Mouse (Mus musculus): Measurements from ENCODE around the gene Rgcc. TPM values are rescaled to one million over a fixed set of nuclear protein-coding genes. Genes with fewer than 3 reads are reported as not detected.

Gene Rgcc
- polyA plus RNA-seq (2015; fragmentation: Nextera tagmentation; extraction: Ambion mirVana): 40.0 and 45.4 TPM in 2 replicates

GRCm38 (mm10) chr14:79301466-79301875 is at the start of gene Rgcc:
TSS of gene Rgcc (minus strand) at chr14:79301645.
- WGBS: 1% methylated on average over 31 of the region's 34 CpGs
- Histone ChIP-seq H3K4me3 (ENCODE audit: low read depth, low read length) (peak within 1 kb of the TSS; percentile 54), H3K9ac (ENCODE audit: low read length) (peak within 1 kb of the TSS; percentile 64), H3K4me2 (replicated peaks; ENCODE audit: low read depth) (peak within 1 kb of the TSS; percentile 93), H3K4me1 (replicated peaks; ENCODE audit: control insufficient read depth, insufficient read depth) (no peaks in the 10 kb centered on the region), H3K36me3 (ENCODE audit: control insufficient read depth, insufficient read depth, low read length) (no peaks in the 10 kb centered on the region), H3K9me3 (ENCODE audit: control insufficient read depth, low read length) (no peaks in the 10 kb centered on the region), H3K27me3 (ENCODE audit: control insufficient read depth, insufficient read depth, low read length) (no peaks in the 10 kb centered on the region), H3K27ac (replicated peaks) (no peak within 1 kb of the TSS)
- DNase-seq (ENCODE audit: low spot score) (peak; percentile 95), ATAC-seq (ENCODE audit: low FRiP score, low TSS enrichment) (peak; percentile 98)
- TF ChIP-seq CTCF (IDR thresholded peaks at IDR 0.05; ENCODE audit: low read depth): peak; percentile 90
- TF ChIP-seq EP300 (optimal IDR thresholded peaks at IDR 0.05): no peak

DNA sequence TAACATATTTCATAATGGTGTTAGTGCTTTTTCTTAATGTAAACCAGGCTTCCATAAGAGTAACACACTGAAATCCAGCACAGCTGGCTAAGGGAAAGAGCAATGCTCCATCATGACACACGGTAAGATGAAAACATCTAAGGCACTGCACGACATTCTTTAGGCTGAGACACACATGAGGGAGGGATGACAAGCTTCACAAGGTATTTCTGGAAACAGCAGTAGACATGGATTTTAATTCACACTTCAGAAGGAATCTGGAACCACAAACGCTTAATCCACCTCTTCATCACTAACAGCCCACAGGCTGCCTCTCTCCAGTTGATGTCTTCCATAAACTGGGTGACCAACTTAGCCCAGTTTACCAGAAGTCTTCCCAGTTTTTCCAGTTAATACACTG is 44.9 kb upstream of the Rgcc start:
- no peak overlapping the region for H3K9ac ChIP-seq (ENCODE audit: low read length)
- no peak overlapping the region for H3K27ac ChIP-seq (replicated peaks)
- no peaks in the 10 kb centered on the region for H3K27me3 ChIP-seq (ENCODE audit: control insufficient read depth, insufficient read depth, low read length)
- TF ChIP-seq EP300 (optimal IDR thresholded peaks at IDR 0.05) (no peak), CTCF (IDR thresholded peaks at IDR 0.05; ENCODE audit: low read depth) (no peak)
- H3K4me3 ChIP-seq (ENCODE audit: low read depth, low read length): no peak overlapping the region
- 66% methylated on average over 3 of the region's 3 CpGs for WGBS
- H3K4me2 ChIP-seq (replicated peaks; ENCODE audit: low read depth): no peak overlapping the region
- DNase-seq (ENCODE audit: low spot score) (no peak), ATAC-seq (ENCODE audit: low FRiP score, low TSS enrichment) (no peak)
- no peaks in the 10 kb centered on the region for H3K9me3 ChIP-seq (ENCODE audit: control insufficient read depth, low read length)
- H3K4me1 ChIP-seq (replicated peaks; ENCODE audit: control insufficient read depth, insufficient read depth): no peaks in the 10 kb centered on the region
- peaks cover 22% of the 10 kb centered on the region for H3K36me3 ChIP-seq (ENCODE audit: control insufficient read depth, insufficient read depth, low read length)

GRCm38 (mm10) chr14:79335613-79336012 is 34.2 kb upstream of the Rgcc start:
- no peak for DNase-seq (ENCODE audit: low spot score)
- no peak overlapping the region for H3K4me3 ChIP-seq (ENCODE audit: low read depth, low read length)
- no peaks in the 10 kb centered on the region for H3K9me3 ChIP-seq (ENCODE audit: control insufficient read depth, low read length)
- H3K9ac ChIP-seq (ENCODE audit: low read length): no peak overlapping the region
- no peak for ATAC-seq (ENCODE audit: low FRiP score, low TSS enrichment)
- H3K27me3 ChIP-seq (ENCODE audit: control insufficient read depth, insufficient read depth, low read length): no peaks in the 10 kb centered on the region
- TF ChIP-seq CTCF (IDR thresholded peaks at IDR 0.05; ENCODE audit: low read depth): no peak
- TF ChIP-seq EP300 (optimal IDR thresholded peaks at IDR 0.05): no peak
- peaks cover 13% of the 10 kb centered on the region for H3K36me3 ChIP-seq (ENCODE audit: control insufficient read depth, insufficient read depth, low read length)
- no peaks in the 10 kb centered on the region for H3K4me1 ChIP-seq (replicated peaks; ENCODE audit: control insufficient read depth, insufficient read depth)
- 91% methylated on average over 3 of the region's 3 CpGs for WGBS
- H3K27ac ChIP-seq (replicated peaks): no peak overlapping the region
- no peak overlapping the region for H3K4me2 ChIP-seq (replicated peaks; ENCODE audit: low read depth)

- Histone ChIP-seq H3K9me3 (ENCODE audit: control insufficient read depth, low read length) (no peaks in the 10 kb centered on the region), H3K27me3 (ENCODE audit: control insufficient read depth, insufficient read depth, low read length) (no peaks in the 10 kb centered on the region), H3K27ac (replicated peaks) (no peak overlapping the region), H3K36me3 (ENCODE audit: control insufficient read depth, insufficient read depth, low read length) (peaks cover 7% of the 10 kb centered on the region), H3K4me2 (replicated peaks; ENCODE audit: low read depth) (no peak overlapping the region), H3K4me1 (replicated peaks; ENCODE audit: control insufficient read depth, insufficient read depth) (no peaks in the 10 kb centered on the region), H3K4me3 (ENCODE audit: low read depth, low read length) (no peak overlapping the region), H3K9ac (ENCODE audit: low read length) (no peak overlapping the region)
- no peak for DNase-seq (ENCODE audit: low spot score)
- WGBS: 70% methylated on average over 7 of the region's 7 CpGs
- TF ChIP-seq EP300 (optimal IDR thresholded peaks at IDR 0.05) (no peak), CTCF (IDR thresholded peaks at IDR 0.05; ENCODE audit: low read depth) (no peak)
- ATAC-seq (ENCODE audit: low FRiP score, low TSS enrichment): no peak
Measured at GRCm38 (mm10) chr14:79331936-79332335, 30.5 kb upstream of the Rgcc start.

DNA sequence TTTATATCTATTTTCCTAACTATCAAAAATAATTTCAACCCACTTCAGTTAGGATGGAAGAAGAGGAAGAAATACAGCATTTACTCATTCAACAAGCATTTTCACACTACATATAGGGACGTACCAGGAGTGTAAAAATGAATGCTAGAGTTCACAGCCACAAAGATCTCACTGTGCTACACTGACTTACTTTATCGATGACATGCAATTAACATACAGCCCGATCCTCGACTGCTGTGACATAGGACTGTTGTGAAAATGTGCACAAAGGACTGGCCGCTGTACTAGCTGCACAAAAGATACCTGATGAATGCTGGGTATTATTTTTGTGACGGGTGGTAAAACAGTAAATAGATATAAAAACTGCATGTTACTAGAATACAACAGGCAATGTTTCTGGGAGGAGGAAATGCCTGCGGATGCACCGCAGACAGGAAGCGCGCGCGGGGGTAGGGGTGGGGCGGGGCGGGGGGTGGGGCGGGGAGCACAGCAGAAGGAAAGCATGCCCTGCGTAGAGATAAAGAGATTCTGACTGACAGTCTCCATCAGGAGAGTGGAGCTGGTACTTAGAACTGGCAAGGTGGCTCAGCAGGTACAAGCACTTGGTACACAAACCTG is 29.6 kb upstream of the Rgcc start:
- no peak for TF ChIP-seq EP300 (optimal IDR thresholded peaks at IDR 0.05)
- TF ChIP-seq CTCF (IDR thresholded peaks at IDR 0.05; ENCODE audit: low read depth): no peak
- no peak for ATAC-seq (ENCODE audit: low FRiP score, low TSS enrichment)
- no peaks in the 10 kb centered on the region for H3K9me3 ChIP-seq (ENCODE audit: control insufficient read depth, low read length)
- H3K4me3 ChIP-seq (ENCODE audit: low read depth, low read length): no peak overlapping the region
- no peak overlapping the region for H3K9ac ChIP-seq (ENCODE audit: low read length)
- 53% methylated on average over 16 of the region's 16 CpGs for WGBS
- H3K4me1 ChIP-seq (replicated peaks; ENCODE audit: control insufficient read depth, insufficient read depth): no peaks in the 10 kb centered on the region
- H3K4me2 ChIP-seq (replicated peaks; ENCODE audit: low read depth): peak overlapping the region; percentile 27
- peaks cover 6% of the 10 kb centered on the region for H3K36me3 ChIP-seq (ENCODE audit: control insufficient read depth, insufficient read depth, low read length)
- no peak for DNase-seq (ENCODE audit: low spot score)
- no peaks in the 10 kb centered on the region for H3K27me3 ChIP-seq (ENCODE audit: control insufficient read depth, insufficient read depth, low read length)
- H3K27ac ChIP-seq (replicated peaks): no peak overlapping the region

DNA sequence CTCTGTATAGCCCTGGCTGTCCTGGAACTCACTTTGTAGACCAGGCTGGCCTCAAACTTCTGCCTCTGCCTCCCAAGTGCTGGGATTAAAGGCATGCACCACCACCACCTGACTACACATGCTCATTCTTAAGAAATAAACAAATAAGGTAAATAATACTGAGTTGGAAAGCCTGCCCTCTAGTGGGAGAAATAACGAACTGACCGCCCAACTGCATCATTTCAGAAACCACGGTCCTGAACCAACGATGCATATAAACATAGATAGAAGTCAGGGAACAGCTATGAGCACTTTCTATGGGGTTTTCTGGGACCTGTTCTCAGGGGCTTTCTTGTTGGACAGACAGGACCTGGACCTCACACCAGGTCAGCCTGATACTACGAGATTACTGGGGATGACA is 25.6 kb upstream of the Rgcc start:
- TF ChIP-seq EP300 (optimal IDR thresholded peaks at IDR 0.05) (no peak), CTCF (IDR thresholded peaks at IDR 0.05; ENCODE audit: low read depth) (peak; percentile 78)

More for the DNA sequence above, 25.6 kb upstream of the Rgcc start:
- ATAC-seq (ENCODE audit: low FRiP score, low TSS enrichment): no peak
- 24% methylated on average over 5 of the region's 5 CpGs for WGBS
- H3K9me3 ChIP-seq (ENCODE audit: control insufficient read depth, low read length): no peaks in the 10 kb centered on the region
- no peak overlapping the region for H3K27ac ChIP-seq (replicated peaks)
- DNase-seq (ENCODE audit: low spot score): no peak
- H3K4me2 ChIP-seq (replicated peaks; ENCODE audit: low read depth): no peak overlapping the region
- no peaks in the 10 kb centered on the region for H3K27me3 ChIP-seq (ENCODE audit: control insufficient read depth, insufficient read depth, low read length)
- H3K9ac ChIP-seq (ENCODE audit: low read length): no peak overlapping the region
- H3K4me1 ChIP-seq (replicated peaks; ENCODE audit: control insufficient read depth, insufficient read depth): no peaks in the 10 kb centered on the region
- H3K36me3 ChIP-seq (ENCODE audit: control insufficient read depth, insufficient read depth, low read length): no peaks in the 10 kb centered on the region
- H3K4me3 ChIP-seq (ENCODE audit: low read depth, low read length): no peak overlapping the region
